13 mouse cellular contexts compared by ENCODE assay signal in genomic region chr7:83744250-83744649, GRCm38 (mm10). TPM values are rescaled to one million over a fixed set of nuclear protein-coding genes. Genes with fewer than 3 reads are reported as not detected.
A peak's percentile ranks its signal among the peaks of the same experiment; 100 is the strongest.
DNase-seq lines count a peak whose midpoint lies in the region; ATAC-seq and TF ChIP-seq lines count a peak whose summit lies in the region.
"Had no signal": no experiment of that assay in that cellular context is flagged by ENCODE, and none has a peak within 500 bp of the region (broad histone marks: within the 10 kb centered on the region; RNA-seq: fewer than 3 reads in every experiment).

No protein-coding gene starts in this region.

- no peak overlapping the region for H3K4me2 ChIP-seq in forebrain, postnatal 0 days (ENCODE audit: low read depth)

- peaks cover 5% of the 10 kb centered on the region; the same call in 1 of the 2 replicates for H3K4me1 ChIP-seq in forebrain, postnatal 0 days (ENCODE audit: insufficient read depth)

- WGBS in forebrain, postnatal 0 days, result 77% methylated on average over 4 of the region's 4 CpGs

- H3K27ac ChIP-seq in forebrain, postnatal 0 days (ENCODE audit: low read depth, low read length), result no peak overlapping the region

- peak; percentile 83 for ATAC-seq in frontal cortex, adult (ENCODE audit: low TSS enrichment)
- ATAC-seq in forebrain, postnatal 0 days, result peak; percentile 87

- H3K9ac ChIP-seq in forebrain, postnatal 0 days, result no peak overlapping the region

- H3K9me3 ChIP-seq in forebrain, postnatal 0 days (ENCODE audit: low read length), result no peaks in the 10 kb centered on the region

- TF ChIP-seq CTCF in forebrain, postnatal 0 days (IDR thresholded peaks at IDR 0.05; ENCODE audit: low read depth), result 0 out of 2 replicates have a peak, but pooled peaks have one; percentile 8

- no peaks in the 10 kb centered on the region for H3K36me3 ChIP-seq in forebrain, postnatal 0 days (ENCODE audit: insufficient read depth)

- intact Hi-C loops in left cerebral cortex, postnatal 14 days (cut with DNase I), result no loop called here

- no peak overlapping the region for H3K4me3 ChIP-seq in forebrain, postnatal 0 days (ENCODE audit: low read depth, low read length)

- DNase-seq in frontal cortex, postnatal 10 days (ENCODE audit: low spot score in 2 of 2), result no peak
- DNase-seq in left cerebral cortex, postnatal 14 days (ENCODE audit: low spot score in 2 of 2), result peak; percentile 34 to 53
- no peak for DNase-seq in left cerebral cortex, adult 11 months (ENCODE audit: low spot score)
- peak; percentile 13 for DNase-seq in R1 (ENCODE audit: low read depth, low spot score)
- peak; percentile 41 for DNase-seq in forebrain, postnatal 0 days
- DNase-seq in embryo, embryonic 11 days, result no peak
- DNase-seq in layer of hippocampus, postnatal 25 days (ENCODE audit: extremely low spot score in 1 of 2, low spot score in 1 of 2), result no peak
- DNase-seq: adrenal gland, postnatal 14 days; cerebellum, adult 9-10 months; lung, postnatal 10 days; retina, postnatal 1 day had no signal

- no peaks in the 10 kb centered on the region for H3K27me3 ChIP-seq in forebrain, postnatal 0 days (ENCODE audit: insufficient read depth, low read length)

RNA-seq across cellular contexts. Expression of gene Il16, which starts 1.3 kb away (rescaled TPM):
- 1 to 10 TPM; 3.0 to 3.2 TPM for total RNA-seq in left cerebral cortex, postnatal 14 days (2021)
- total RNA-seq in forebrain, postnatal 0 days (2014; rRNA removed), result 2.8 and 3.1 TPM in 2 replicates
- 1.2 TPM in 2 replicates for polyA plus RNA-seq in forebrain, postnatal 0 days (2015; fragmentation: Nextera tagmentation; extraction: Ambion mirVana)
- 10 to 100 TPM; 58.7 to 59.7 TPM for total RNA-seq in layer of hippocampus, postnatal 25 days (2021)

RNA-seq across cellular contexts. Expression of gene Cfap161, which starts 50.4 kb away (rescaled TPM):
- under 1 TPM; 0.64 to 0.68 TPM for total RNA-seq in left cerebral cortex, postnatal 14 days (2021)
- total RNA-seq in forebrain, postnatal 0 days (2014; rRNA removed), result 2.3 and 2.7 TPM in 2 replicates
- 2.9 and 3.9 TPM in 2 replicates for polyA plus RNA-seq in forebrain, postnatal 0 days (2015; fragmentation: Nextera tagmentation; extraction: Ambion mirVana)
- under 1 TPM; 0.86 to 0.87 TPM for total RNA-seq in layer of hippocampus, postnatal 25 days (2021)
- total RNA-seq: adrenal gland, postnatal 14 days had no signal
- polyA plus RNA-seq: kidney, embryonic 14.5 days had no signal

Comparison
In these comparisons a context has a peak if more than half of its experiments do, and no peak if none do; other contexts are left out.
1. DNase-seq: peak in left cerebral cortex, postnatal 14 days (2 of 2), R1 (single experiment) and forebrain, postnatal 0 days (single experiment); none in frontal cortex, postnatal 10 days (0 of 2), left cerebral cortex, adult 11 months (single experiment), embryo, embryonic 11 days (single experiment) and layer of hippocampus, postnatal 25 days (0 of 2).
2. RNA of gene Il16, which starts 1.3 kb away (total RNA-seq): 58.7 to 59.7 TPM in layer of hippocampus, postnatal 25 days; 3.0 to 3.2 TPM in left cerebral cortex, postnatal 14 days and 2.8 to 3.1 TPM in forebrain, postnatal 0 days; every median in the first group is over 10 times any median in the second.